Mouse (Mus musculus): ENCODE data around the gene Pimreg.

Gene Pimreg

GRCm38 (mm10) chr11:72041768-72042607 lies at the start of gene Pimreg:
Gene Pimreg, plus strand, starts transcription at chr11:72042032.
- DNase-seq (ENCODE audit: low spot score in 2 of 2): peak; percentile 78 to 91

- DNase-seq (ENCODE audit: low spot score in 2 of 2): no peak
Observed at GRCm38 (mm10) chr11:71992438-71992837, 49.4 kb upstream of the Pimreg start.

- DNase-seq (ENCODE audit: low spot score in 2 of 2): peak; percentile 79 to 83
Observed at GRCm38 (mm10) chr11:71995968-71996511, 45.8 kb upstream of the Pimreg start.

GRCm38 (mm10) chr11:71996805-71997204 lies 45.0 kb upstream of the Pimreg start:
- no peak for DNase-seq (ENCODE audit: low spot score in 2 of 2)

- DNase-seq (ENCODE audit: low spot score in 2 of 2): no peak
Observed at GRCm38 (mm10) chr11:72000194-72000593, 41.6 kb upstream of the Pimreg start.

GRCm38 (mm10) chr11:72002138-72002853 lies 39.5 kb upstream of the Pimreg start:
- no peak for DNase-seq (ENCODE audit: low spot score in 2 of 2)

- DNase-seq (ENCODE audit: low spot score in 2 of 2): no peak
Observed at GRCm38 (mm10) chr11:72003171-72003570, 38.7 kb upstream of the Pimreg start.

- DNase-seq (ENCODE audit: low spot score in 2 of 2): no peak
Observed at GRCm38 (mm10) chr11:72005547-72005946, 36.3 kb upstream of the Pimreg start.

- DNase-seq (ENCODE audit: low spot score in 2 of 2): no peak
Observed at GRCm38 (mm10) chr11:72010367-72010766, 31.5 kb upstream of the Pimreg start.

GRCm38 (mm10) chr11:72010940-72011722 lies 30.7 kb upstream of the Pimreg start:
- DNase-seq (ENCODE audit: low spot score in 2 of 2): no peak

- DNase-seq (ENCODE audit: low spot score in 2 of 2): no peak
Observed at GRCm38 (mm10) chr11:72011955-72012354, 29.9 kb upstream of the Pimreg start.

GRCm38 (mm10) chr11:72014674-72015073 lies 27.2 kb upstream of the Pimreg start:
- no peak for DNase-seq (ENCODE audit: low spot score in 2 of 2)

- no peak for DNase-seq (ENCODE audit: low spot score in 2 of 2)
Observed at GRCm38 (mm10) chr11:72016518-72017252, 25.1 kb upstream of the Pimreg start.

- DNase-seq (ENCODE audit: low spot score in 2 of 2): no peak
Observed at GRCm38 (mm10) chr11:72017253-72017601, 24.6 kb upstream of the Pimreg start.

GRCm38 (mm10) chr11:72021015-72021414 lies 20.8 kb upstream of the Pimreg start:
- no peak for DNase-seq (ENCODE audit: low spot score in 2 of 2)

GRCm38 (mm10) chr11:72022827-72023226 lies 19.0 kb upstream of the Pimreg start:
- no peak for DNase-seq (ENCODE audit: low spot score in 2 of 2)

GRCm38 (mm10) chr11:72023581-72023980 lies 18.3 kb upstream of the Pimreg start:
- no peak for DNase-seq (ENCODE audit: low spot score in 2 of 2)

- DNase-seq (ENCODE audit: low spot score in 2 of 2): peak; percentile 38 to 40
Observed at GRCm38 (mm10) chr11:72024193-72024781, 17.5 kb upstream of the Pimreg start.

GRCm38 (mm10) chr11:72025843-72026242 lies 16.0 kb upstream of the Pimreg start:
- DNase-seq (ENCODE audit: low spot score in 2 of 2): no peak

- DNase-seq (ENCODE audit: low spot score in 2 of 2): no peak
Observed at GRCm38 (mm10) chr11:72026516-72026915, 15.3 kb upstream of the Pimreg start.

GRCm38 (mm10) chr11:72027836-72028235 lies 14.0 kb upstream of the Pimreg start:
- no peak for DNase-seq (ENCODE audit: low spot score in 2 of 2)

All from heart, adult 9 months (tissue).